Mouse (Mus musculus): ENCODE results near the gene Qrich1. TPM values are rescaled to one million over a fixed set of nuclear protein-coding genes. Genes with fewer than 3 reads are reported as not detected.

Qrich1 gene
- 172 TPM for polyA plus RNA-seq (2017; shearing (Covaris generic))

DNA sequence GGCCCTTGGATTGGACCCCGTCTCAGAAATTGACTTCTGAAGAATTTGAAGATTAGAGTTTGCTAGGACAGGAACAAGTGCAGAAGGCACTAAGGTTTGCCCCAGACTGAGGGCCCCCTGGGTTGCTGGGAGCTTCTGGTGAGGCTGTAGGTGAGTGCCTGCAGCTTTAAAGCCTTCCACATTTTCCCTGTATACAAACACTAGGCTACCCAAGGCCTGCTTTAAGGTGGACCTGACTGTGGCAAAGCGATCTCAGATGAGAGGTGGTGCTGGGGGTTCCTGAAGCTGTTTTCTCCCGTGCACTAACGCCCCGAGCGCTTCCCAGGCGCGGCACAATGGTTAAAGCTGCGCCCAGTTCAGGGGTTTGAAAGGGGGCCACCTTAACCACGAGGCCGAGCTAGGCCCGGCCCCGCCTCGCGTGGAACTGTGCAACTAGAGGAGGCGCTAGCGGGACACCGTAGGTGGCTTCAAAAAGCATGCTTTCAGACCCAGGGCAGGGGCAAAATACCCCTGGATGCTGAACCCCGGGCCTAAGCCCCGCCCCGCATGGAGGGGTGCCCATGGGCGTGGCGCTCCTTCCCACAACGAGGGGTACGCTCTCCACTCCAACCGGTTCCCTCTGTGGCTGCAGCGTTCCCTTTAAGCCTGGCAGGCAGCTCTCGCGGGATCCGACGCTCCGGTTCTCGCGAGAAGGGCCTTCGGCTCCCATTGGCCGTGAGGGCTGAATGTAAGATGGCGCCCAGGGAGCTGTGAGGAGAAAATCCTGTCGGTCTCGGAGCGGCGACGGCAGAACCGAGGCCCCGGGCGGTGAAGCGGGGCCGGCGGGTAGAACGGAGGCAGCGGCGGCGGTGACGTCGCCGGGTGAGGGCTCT, at the start of gene Qrich1:
Qrich1 (plus strand) TSS at position 427 of the 872 bp plus-strand sequence.

DNA sequence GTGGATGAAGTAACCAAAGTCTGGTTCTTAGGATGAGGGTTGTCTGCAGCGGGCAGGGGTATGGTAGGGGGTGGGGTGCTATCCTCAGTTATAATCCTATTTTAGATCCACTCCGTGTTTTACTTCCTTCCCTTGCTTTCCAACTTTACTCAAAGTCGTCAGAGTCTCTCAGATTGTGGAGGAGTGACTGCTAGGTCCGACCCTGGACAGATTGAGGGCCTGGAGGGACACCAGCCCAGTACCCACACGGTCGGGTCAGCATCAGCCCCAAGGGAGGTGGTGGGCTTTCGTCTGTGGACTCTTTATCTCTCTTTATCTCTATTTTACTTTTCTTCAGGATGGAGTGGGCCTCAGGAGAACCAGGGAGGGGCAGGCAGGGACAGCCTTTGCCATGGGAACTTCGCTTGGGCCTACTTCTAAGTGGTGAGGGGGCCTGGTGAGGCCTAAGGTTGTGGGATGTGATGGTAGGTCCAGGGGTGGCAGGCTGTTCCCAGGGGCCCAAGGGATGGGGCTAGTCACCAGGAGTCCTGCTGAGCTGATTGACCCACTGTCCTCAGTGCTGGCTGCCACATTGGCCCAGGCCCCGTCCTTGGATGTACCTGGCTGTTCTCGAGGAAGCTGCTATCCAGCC, 36.8 kb upstream of the Qrich1 start, which contains the start of gene Lamb2:
Lamb2 (plus strand) TSS at position 16 of the 631 bp plus-strand sequence.

DNA sequence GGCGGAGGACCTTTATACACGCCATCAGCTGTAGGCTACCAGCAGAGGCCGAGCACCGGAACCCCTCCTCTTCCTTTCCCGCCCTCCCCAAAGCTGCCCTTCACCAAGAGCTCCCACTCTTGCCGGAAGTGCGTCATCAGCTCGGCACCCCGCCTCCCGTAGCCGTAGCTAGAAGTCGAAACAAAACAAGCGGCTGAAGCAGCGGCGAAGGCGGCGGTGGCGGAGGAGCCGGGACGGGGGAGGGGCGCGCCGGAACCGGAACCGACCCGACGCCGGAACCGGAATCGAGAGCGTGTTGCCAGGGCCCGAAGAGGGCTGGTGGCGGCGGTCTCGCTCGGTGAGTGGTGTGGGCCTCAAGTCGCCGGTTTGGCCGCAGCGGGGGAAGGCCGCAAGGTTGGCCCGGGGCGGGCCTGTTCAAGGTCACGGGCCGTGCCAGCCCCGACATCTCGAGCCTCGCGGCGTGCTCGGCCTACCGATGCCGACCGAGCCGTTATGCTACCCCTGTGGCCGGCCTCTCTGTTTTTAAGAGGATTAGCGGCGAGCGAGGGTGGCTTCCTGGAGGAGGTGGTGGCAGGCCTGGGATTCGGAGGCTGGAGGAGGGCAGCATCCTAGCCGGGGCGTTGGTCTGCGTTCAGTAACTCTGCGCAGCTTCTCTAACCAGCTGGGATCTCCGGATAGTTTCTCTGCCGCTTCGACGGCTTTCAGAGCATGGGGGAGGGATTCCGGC, 25.9 kb upstream of the Qrich1 start, which contains the start of gene Usp19:
Usp19 (plus strand) TSS at position 44 of the 727 bp plus-strand sequence.

DNA sequence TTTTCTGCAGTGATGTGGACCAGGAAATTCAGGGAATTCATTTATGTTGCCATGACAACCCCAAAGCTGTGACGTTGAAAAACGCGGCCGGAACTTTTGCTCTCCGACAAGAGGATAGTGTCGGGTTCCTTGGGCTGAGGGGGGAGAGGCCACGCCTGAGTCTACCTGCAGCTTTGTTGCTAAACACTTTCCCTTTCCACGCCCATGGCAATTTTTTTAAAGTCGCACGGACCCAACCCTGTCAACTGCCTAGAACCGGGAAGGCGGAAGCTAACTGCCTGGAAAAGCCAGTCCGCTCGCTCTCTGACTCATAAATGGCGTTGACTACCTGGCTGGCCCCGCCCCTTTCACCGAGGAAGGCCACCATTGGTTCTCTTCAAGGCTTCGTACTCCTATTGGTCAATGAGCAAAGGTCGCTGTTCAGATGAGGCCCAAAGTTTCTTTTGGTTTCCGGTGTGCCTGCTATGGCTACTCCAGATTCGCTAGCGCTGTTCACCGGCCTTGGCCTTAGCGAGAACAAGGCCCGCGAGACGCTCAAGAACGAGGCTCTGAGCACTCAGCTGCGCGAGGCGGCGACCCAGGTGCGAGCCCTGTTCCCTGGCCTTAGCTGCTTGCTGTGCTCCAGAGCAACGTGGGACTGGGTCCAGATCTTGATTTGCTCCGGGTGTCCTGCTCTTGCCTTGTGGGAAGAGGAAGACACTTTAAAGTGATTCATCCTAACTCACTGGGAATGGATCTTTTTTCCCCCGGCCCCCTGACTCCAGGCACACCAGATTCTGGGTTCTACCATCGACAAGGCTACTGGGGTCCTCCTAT, 8.8 kb upstream of the Qrich1 start, which contains the start of gene Qars:
Qars (plus strand) TSS at position 88 of the 816 bp plus-strand sequence.

DNA sequence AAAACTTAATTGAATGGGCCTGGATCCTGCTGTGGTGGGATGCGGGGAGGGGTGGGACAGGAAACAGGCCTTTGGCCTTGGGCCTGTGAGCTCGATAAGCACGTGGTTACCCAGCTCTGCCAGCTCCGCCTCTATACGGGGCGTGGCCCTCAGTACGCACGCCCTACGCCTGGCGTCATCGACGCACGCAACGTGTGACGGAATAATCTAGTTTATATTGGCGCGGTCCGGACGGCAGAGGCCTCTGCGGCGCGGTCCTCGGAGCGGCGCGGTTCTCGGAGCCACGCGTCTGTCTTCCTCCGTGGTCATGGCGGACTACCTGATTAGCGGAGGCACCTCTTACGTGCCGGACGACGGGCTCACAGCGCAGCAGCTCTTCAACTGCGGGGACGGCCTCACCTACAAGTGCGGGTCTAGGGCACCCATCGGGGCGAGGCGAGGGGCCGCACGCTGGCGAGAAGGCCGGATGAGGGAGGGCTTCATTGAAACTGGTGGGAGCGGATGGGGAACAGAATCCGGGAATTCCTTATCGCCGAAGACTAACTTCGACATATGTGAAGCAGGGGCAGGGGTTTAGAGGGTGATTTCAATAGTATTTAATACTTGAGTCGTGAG, 43.7 kb downstream of the Qrich1 start, which contains the start of gene Impdh2:
Impdh2 (plus strand) TSS at position 60 of the 615 bp plus-strand sequence.

DNA sequence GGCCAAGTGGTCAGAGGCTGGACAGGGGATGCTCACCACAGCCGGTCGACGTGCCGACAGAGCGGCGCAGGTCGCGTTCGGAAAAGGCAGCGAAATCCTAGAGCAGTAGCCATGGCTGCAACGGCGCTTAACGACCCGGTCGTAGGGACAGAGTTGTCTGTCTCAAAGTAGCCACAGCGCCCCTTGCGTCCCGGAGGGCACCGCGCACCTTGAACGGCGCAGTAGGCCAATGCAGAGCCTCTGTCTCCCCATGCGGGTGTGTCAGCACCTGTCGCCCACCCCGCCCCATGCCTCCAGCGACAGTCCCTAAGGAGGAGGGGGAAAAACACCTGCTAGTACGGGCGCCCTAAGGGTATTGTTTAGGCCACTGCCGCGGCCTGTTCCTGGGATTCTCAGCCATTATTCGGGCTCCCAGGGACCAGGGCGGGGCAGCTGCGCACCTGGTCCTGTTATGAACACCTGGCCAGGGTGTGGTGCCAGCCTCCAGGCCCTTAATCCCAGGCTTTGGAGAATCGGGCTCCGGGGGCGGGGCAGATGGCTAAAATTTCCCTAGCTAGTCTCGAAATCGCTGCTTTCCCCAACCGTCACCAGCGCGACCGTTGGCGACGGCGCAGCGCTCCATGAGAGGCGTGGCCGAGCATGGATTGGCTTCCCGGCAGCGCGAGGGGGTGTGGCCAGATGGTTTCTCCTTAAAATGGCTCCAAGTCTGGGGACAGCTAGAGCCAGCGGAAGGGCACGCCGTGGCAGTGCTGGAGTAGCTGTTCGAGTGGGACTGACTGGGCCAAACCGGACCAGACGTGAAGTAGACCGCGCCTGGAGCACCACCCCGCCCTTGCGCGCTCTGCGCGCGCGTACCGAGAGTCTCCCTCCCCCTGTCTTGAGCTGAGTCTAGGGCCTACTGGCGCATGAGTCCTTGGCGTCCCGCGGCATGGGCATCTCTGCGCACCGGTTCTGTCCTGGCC, 50.5 kb downstream of the Qrich1 start, which contains the start of gene Ndufaf3:
Ndufaf3 (minus strand) TSS at position 620 of the 962 bp plus-strand sequence.

DNA sequence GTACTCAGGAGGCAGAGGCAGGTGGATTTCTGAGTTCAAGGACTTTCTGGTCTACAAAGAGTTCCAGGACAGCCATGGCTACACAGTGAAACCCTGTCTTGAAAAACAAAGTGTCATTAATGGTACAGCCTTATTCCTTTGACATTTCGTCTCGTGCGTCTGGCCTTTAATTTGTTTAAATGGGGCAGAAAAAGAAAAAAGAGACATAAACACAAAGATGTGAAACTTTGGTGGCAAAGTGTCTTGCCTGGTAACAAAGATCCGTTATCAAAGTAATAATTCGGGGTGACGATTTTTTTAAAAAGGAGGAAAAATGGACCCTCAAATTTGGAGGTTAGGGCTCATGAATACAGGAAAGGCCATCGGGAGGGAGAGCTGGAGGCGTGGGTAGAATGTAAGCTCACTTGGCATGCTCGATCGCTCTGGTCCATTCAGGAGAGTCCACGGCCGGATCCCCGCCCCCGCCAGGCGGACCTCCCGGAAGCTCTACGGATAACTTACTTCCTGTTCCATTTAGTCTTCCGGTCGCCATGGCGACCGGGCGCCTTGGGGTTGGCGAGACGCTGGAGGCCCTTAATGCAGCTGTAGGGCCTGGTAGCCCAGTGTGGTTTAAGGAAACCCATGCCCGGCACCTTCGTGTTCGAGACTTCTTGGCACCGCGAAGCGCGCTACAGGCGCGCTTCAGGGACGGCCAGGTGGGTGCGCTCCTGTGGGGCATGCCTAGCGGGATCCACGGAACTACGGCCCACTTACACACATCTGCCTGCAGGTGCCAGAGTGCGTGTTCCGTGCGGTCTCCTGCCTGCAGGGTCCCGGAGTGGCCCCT, 53.0 kb downstream of the Qrich1 start, which contains the start of gene Dalrd3:
Dalrd3 (plus strand) TSS at position 506 of the 826 bp plus-strand sequence.

DNA sequence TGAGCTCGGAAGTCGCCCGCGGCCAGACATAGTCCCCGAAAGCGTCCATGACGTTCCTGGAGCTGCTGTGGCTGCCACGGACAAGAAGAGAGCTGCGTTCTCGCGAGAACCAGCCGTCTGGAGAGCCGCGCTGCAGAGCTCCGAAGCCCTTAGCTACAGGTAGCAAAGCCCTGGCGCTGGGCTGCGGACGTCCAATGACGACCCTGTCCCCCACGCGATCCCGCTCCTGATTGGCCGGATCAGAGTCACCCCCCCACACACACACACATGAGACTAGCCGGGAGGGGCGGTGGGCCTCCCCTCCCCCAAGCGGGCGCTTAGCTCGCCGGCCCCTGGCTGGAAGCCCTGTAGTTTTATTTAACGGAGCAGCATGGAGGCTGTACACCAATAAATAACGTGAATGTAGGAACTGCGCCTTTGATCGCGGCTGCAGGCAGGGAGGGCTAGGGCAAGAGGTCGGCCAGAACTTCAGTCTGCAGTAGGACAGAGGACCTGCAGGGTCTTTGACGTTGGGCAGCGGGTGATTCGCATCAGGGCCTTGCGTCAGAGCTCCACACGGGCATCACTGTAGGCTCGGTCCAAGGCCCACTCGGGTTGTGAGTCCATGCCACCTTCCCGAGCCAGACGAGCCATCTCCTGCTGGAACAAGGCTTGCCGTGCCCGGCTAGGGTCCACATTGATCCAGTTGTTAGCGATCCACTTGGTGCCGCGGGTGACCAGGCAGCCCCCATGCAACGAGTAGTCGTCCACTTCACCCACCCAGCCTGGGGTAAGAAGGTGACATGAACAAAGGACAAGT, 62.1 kb downstream of the Qrich1 start, which contains the start of gene Wdr6:
Wdr6 (minus strand) TSS at position 195 of the 799 bp plus-strand sequence.

DNA sequence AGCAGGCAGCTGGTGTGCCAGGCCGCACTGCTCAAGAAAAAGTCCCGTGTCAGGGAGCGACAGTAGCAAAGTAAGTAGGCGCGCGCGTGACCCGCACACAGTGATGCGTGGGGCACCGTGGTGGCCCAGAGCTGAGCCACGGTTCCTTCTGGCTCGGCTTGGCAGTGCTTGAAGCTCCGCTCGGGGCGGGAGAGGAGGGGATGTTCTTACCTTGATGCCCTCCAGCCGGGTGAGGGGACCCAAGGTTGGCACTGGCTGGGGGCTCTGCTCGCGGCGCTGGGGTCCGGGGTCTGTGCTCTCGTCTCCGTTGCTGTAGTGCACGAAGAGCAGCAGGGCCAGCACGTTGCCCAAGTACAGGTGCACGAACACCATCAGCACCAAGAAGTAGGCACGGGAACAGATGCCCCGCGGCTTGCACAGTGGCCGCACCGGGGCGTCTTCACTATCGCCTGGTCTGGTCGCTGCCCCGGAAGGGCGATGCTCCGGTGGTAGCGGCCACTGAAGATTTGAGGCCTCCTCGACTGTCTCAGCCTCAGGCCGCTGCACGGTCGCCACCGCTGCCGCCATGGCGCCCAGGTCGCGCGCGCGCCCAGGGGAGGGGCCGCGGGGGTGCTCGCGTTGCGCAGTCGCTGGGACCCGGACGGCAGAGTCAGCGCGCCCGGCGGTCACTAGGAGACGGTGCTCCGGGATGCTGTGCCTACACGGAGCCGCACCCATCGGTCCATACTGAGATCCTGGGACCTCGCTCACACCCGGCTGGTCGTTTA, 80.6 kb downstream of the Qrich1 start, which contains the start of gene P4htm:
P4htm (minus strand) TSS at position 670 of the 767 bp plus-strand sequence.

Other genes with a start within 250 kb of the Qrich1 start
- gene Nicn1, start 226.4 kb upstream of the Qrich1 start, polyA plus RNA-seq (2017; shearing (Covaris generic)): 1.7 TPM
- gene Amt, start 220.0 kb upstream of the Qrich1 start, polyA plus RNA-seq (2017; shearing (Covaris generic)): 0.17 TPM
- 424 TPM for gene Rhoa, start 210.7 kb upstream of the Qrich1 start, polyA plus RNA-seq (2017; shearing (Covaris generic))
- 5.3 TPM for gene Tcta, start 210.6 kb upstream of the Qrich1 start, polyA plus RNA-seq (2017; shearing (Covaris generic))
- gene Gpx1, start 177.9 kb upstream of the Qrich1 start, polyA plus RNA-seq (2017; shearing (Covaris generic)): 260 TPM
- gene Usp4, start 169.0 kb upstream of the Qrich1 start, polyA plus RNA-seq (2017; shearing (Covaris generic)): 94.4 TPM
- 0.74 TPM for gene 1700102P08Rik, start 124.0 kb upstream of the Qrich1 start, polyA plus RNA-seq (2017; shearing (Covaris generic))
- not detected for gene Ccdc36, start 88.3 kb upstream of the Qrich1 start, polyA plus RNA-seq (2017; shearing (Covaris generic))
- not detected for gene BC048562, start 80.3 kb upstream of the Qrich1 start, polyA plus RNA-seq (2017; shearing (Covaris generic))
- 27.6 TPM for gene Ccdc71, start 56.3 kb upstream of the Qrich1 start, polyA plus RNA-seq (2017; shearing (Covaris generic))
- 7.3 TPM for gene Klhdc8b, start 55.2 kb upstream of the Qrich1 start, polyA plus RNA-seq (2017; shearing (Covaris generic))
- not detected for gene Lamb2, start 37.1 kb upstream of the Qrich1 start, polyA plus RNA-seq (2017; shearing (Covaris generic))
- 158 TPM for gene Usp19, start 26.2 kb upstream of the Qrich1 start, polyA plus RNA-seq (2017; shearing (Covaris generic))
- 74.5 TPM for gene Qars, start 9.1 kb upstream of the Qrich1 start, polyA plus RNA-seq (2017; shearing (Covaris generic))
- gene Impdh2, start 43.5 kb downstream of the Qrich1 start, polyA plus RNA-seq (2017; shearing (Covaris generic)): 178 TPM
- gene Ndufaf3, start 50.6 kb downstream of the Qrich1 start, polyA plus RNA-seq (2017; shearing (Covaris generic)): 37.5 TPM
- 72.4 TPM for gene Dalrd3, start 53.1 kb downstream of the Qrich1 start, polyA plus RNA-seq (2017; shearing (Covaris generic))
- 28.6 TPM for gene Wdr6, start 61.9 kb downstream of the Qrich1 start, polyA plus RNA-seq (2017; shearing (Covaris generic))
- gene P4htm, start 80.9 kb downstream of the Qrich1 start, polyA plus RNA-seq (2017; shearing (Covaris generic)): 11.5 TPM
- 179 TPM for gene Arih2, start 132.6 kb downstream of the Qrich1 start, polyA plus RNA-seq (2017; shearing (Covaris generic))
- 20.0 TPM for gene Slc25a20, start 145.3 kb downstream of the Qrich1 start, polyA plus RNA-seq (2017; shearing (Covaris generic))
- gene Prkar2a, start 172.5 kb downstream of the Qrich1 start, polyA plus RNA-seq (2017; shearing (Covaris generic)): 29.3 TPM